Mouse (Mus musculus) kidney, embryonic 14.5 days (tissue): ENCODE results near the gene Olfr504. TPM values are rescaled to one million over a fixed set of nuclear protein-coding genes. Genes with fewer than 3 reads are reported as not detected.

ENCODE experiments used
- polyA plus RNA-seq: library from polyadenylated mRNA; unstranded; fragments of >200 nt; fragmentation: Nextera tagmentation; extraction: Ambion mirVana; gene quantifications from 2 replicates; pipeline ENCODE4 v1.2.1, GENCODE M21; 2014

Olfr504 gene
- polyA plus RNA-seq, 1 experiment from 2014 or later = not detected

Other genes starting within 250 kb of the Olfr504 start
- gene Olfr492, start 242.1 kb downstream of the Olfr504 start, polyA plus RNA-seq = not detected in 2 replicates
- not detected in 2 replicates for gene Olfr493, start 218.8 kb downstream of the Olfr504 start, polyA plus RNA-seq
- not detected in 2 replicates for gene Olfr494, start 200.5 kb downstream of the Olfr504 start, polyA plus RNA-seq
- not detected in 2 replicates for gene Olfr495, start 172.6 kb downstream of the Olfr504 start, polyA plus RNA-seq
- not detected in 2 replicates for gene Olfr497, start 145.4 kb downstream of the Olfr504 start, polyA plus RNA-seq
- gene Olfr498, start 100.5 kb downstream of the Olfr504 start, polyA plus RNA-seq = not detected in 2 replicates
- gene Olfr502, start 40.7 kb downstream of the Olfr504 start, polyA plus RNA-seq = not detected in 2 replicates
- gene Olfr503, start 21.3 kb downstream of the Olfr504 start, polyA plus RNA-seq = not detected in 2 replicates
- gene Olfr506, start 45.0 kb upstream of the Olfr504 start, polyA plus RNA-seq = not detected in 2 replicates
- gene Olfr507, start 56.0 kb upstream of the Olfr504 start, polyA plus RNA-seq = not detected in 2 replicates
- not detected in 2 replicates for gene Olfr508, start 64.2 kb upstream of the Olfr504 start, polyA plus RNA-seq
- not detected in 2 replicates for gene Olfr509, start 86.1 kb upstream of the Olfr504 start, polyA plus RNA-seq
- gene Olfr510, start 100.6 kb upstream of the Olfr504 start, polyA plus RNA-seq = not detected in 2 replicates
- not detected in 2 replicates for gene Olfr512, start 147.5 kb upstream of the Olfr504 start, polyA plus RNA-seq
- gene Olfr513, start 185.2 kb upstream of the Olfr504 start, polyA plus RNA-seq = not detected in 2 replicates